12 mouse cellular contexts compared by ENCODE assay signal in the genomic region with DNA sequence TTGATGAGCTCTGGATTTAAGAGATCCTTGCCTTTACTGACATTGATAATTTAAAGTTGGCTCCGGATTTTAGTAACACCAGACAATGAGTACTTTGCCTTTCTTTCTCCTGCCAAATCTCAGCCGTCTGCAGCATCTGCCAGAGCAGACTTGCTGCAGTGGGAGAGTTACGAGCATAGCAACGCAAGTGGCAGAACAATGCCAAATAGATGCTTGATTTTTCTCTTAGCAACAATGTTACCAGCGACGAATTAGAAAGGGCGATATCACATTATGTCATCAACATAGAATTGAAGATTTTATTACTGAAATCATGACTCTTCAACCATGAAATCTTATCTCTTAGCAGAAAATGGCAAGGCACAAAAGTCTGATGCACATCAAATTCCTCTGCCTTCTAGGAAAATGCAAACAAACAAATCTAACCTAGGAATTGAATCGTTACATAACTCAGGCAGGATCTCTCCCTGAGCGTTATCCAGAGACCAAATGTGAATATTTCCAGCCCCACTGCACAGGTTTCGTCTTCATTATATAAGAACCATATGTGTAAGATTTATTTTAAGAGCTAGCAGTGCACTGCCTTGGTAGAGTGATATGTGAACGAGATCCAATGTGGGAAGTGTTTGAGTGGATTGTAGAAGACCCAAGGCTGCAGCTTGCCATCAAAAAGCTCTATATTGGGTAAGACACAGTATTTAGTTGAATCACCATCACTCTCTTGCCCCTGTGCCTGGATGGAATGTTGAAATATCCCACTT.
DNase-seq lines count a peak whose midpoint lies in the region; ATAC-seq lines count a peak whose summit lies in the region.
"Had no signal": no experiment of that assay in that cellular context is flagged by ENCODE, and none has a peak within 500 bp of the region (broad histone marks: within the 10 kb centered on the region; RNA-seq: fewer than 3 reads in every experiment).

No protein-coding gene starts in this region.

- ATAC-seq in frontal cortex, adult (ENCODE audit: low TSS enrichment) = peak; percentile 89
- peak; percentile 82 for ATAC-seq in hindbrain, embryonic 16.5 days
- no peak for ATAC-seq in midbrain, embryonic 14.5 days (ENCODE audit: low FRiP score, low TSS enrichment)
- no peak for ATAC-seq in monocyte, adult 5-6 weeks (replicated peaks; ENCODE audit: insufficient number of reproducible peaks, low FRiP score, low TSS enrichment, poor library complexity, severe bottlenecking)

- H3K27ac ChIP-seq in hindbrain, embryonic 16.5 days (ENCODE audit: low read depth, low read length) = peak overlapping the region; percentile 40
- H3K27ac ChIP-seq in midbrain, embryonic 14.5 days (replicated peaks; ENCODE audit: low read depth, low read length) = 0 out of 2 replicates have a peak overlapping the region, but pooled peaks have one; percentile 16
- H3K27ac ChIP-seq: macrophage had no signal

- intact Hi-C loops in heart, postnatal 36 days (cut with DNase I) = no loop called here

- H3K9me3 ChIP-seq in hindbrain, embryonic 16.5 days (ENCODE audit: control insufficient read depth, low read length) = no peaks in the 10 kb centered on the region
- no peaks in the 10 kb centered on the region for H3K9me3 ChIP-seq in midbrain, embryonic 14.5 days (ENCODE audit: control insufficient read depth, low read length)
- H3K9me3 ChIP-seq: heart, embryonic 12.5 days had no signal

- WGBS in hindbrain, embryonic 16.5 days = 26% methylated on average over 11 of the region's 11 CpGs
- WGBS in midbrain, embryonic 14.5 days = 25% methylated on average over 11 of the region's 11 CpGs

- H3K9ac ChIP-seq in hindbrain, embryonic 16.5 days (ENCODE audit: low read depth, low read length) = no peak overlapping the region
- peak overlapping the region; percentile 31; the same call in 1 of the 2 replicates for H3K9ac ChIP-seq in midbrain, embryonic 14.5 days (replicated peaks; ENCODE audit: low read length)
- H3K9ac ChIP-seq: heart, embryonic 12.5 days had no signal

- H3K27me3 ChIP-seq in hindbrain, embryonic 16.5 days (replicated peaks; ENCODE audit: control insufficient read depth, insufficient read depth, low read length) = no peaks in the 10 kb centered on the region
- H3K27me3 ChIP-seq in midbrain, embryonic 14.5 days (ENCODE audit: control insufficient read depth, insufficient read depth, low read length) = no peaks in the 10 kb centered on the region
- H3K27me3 ChIP-seq: heart, embryonic 12.5 days had no signal

- peak overlapping the region; percentile 4; the same call in 1 of the 2 replicates for H3K4me2 ChIP-seq in hindbrain, embryonic 16.5 days (ENCODE audit: low read length)
- peak overlapping the region; percentile 9; the same call in 1 of the 2 replicates for H3K4me2 ChIP-seq in midbrain, embryonic 14.5 days (ENCODE audit: low read length)
- H3K4me2 ChIP-seq: heart, embryonic 12.5 days; liver, embryonic 11.5 days had no signal

- H3K4me1 ChIP-seq in hindbrain, embryonic 16.5 days (ENCODE audit: control insufficient read depth, insufficient read depth, low read depth, low read length) = peaks cover 7% of the 10 kb centered on the region
- H3K4me1 ChIP-seq in midbrain, embryonic 14.5 days (ENCODE audit: control insufficient read depth, insufficient read depth, low read length) = peaks cover 13% of the 10 kb centered on the region; the same call in 1 of the 2 replicates
- H3K4me1 ChIP-seq: heart, embryonic 12.5 days had no signal

- DNase-seq in frontal cortex, postnatal 25 days (ENCODE audit: low spot score in 2 of 2) = no peak
- peak; percentile 18 for DNase-seq in cerebellum, adult 11 months
- peak; percentile 62 for DNase-seq in midbrain, embryonic 14.5 days
- no peak for DNase-seq in gastrocnemius, adult 18-20 months (ENCODE audit: low spot score)
- no peak for DNase-seq in heart, postnatal 36 days
- DNase-seq: kidney, adult 2 months had no signal

- H3K4me3 ChIP-seq in hindbrain, embryonic 16.5 days (ENCODE audit: low read length) = no peak overlapping the region
- H3K4me3 ChIP-seq in midbrain, embryonic 14.5 days (replicated peaks; ENCODE audit: low read depth, low read length) = no peak overlapping the region
- H3K4me3 ChIP-seq: heart, embryonic 12.5 days had no signal

- no peaks in the 10 kb centered on the region for H3K36me3 ChIP-seq in hindbrain, embryonic 16.5 days (ENCODE audit: control insufficient read depth, insufficient read depth, low read length)
- no peaks in the 10 kb centered on the region for H3K36me3 ChIP-seq in midbrain, embryonic 14.5 days (ENCODE audit: control insufficient read depth, insufficient read depth, low read length)
- H3K36me3 ChIP-seq: heart, embryonic 12.5 days had no signal

Comparison
In these comparisons a context has a peak if more than half of its experiments do, and no peak if none do; other contexts are left out.
1. ATAC-seq: peak in frontal cortex, adult (single experiment) and hindbrain, embryonic 16.5 days (single experiment); none in midbrain, embryonic 14.5 days (single experiment) and monocyte, adult 5-6 weeks (single experiment).
2. DNase-seq: peak in cerebellum, adult 11 months (single experiment) and midbrain, embryonic 14.5 days (single experiment); none in frontal cortex, postnatal 25 days (0 of 2), gastrocnemius, adult 18-20 months (single experiment) and heart, postnatal 36 days (0 of 2).